ENCODE assay signal across 12 mouse cellular contexts in genomic region chr8:118749191-118749590, GRCm38 (mm10).
A peak's percentile ranks its signal among the peaks of the same experiment; 100 is the strongest.
DNase-seq lines count a peak whose midpoint lies in the region.
"Had no signal": no experiment of that assay in that cellular context is flagged by ENCODE, and none has a peak within 500 bp of the region (broad histone marks: within the 10 kb centered on the region; RNA-seq: fewer than 3 reads in every experiment).

No protein-coding gene starts in this region.

- intact Hi-C loops in heart, postnatal 25 days (cut with DNase I) = no loop called here
- intact Hi-C loops in left cerebral cortex, postnatal 4 days (cut with DNase I) = no loop called here
- intact Hi-C loops in left cerebral cortex, postnatal 36 days (cut with DNase I) = no loop called here

- DNase-seq in heart, adult 11 months = peak; percentile 76
- DNase-seq in heart, postnatal 25 days (ENCODE audit: low spot score) = no peak
- DNase-seq in left cerebral cortex, postnatal 4 days = peak; percentile 51
- no peak for DNase-seq in left cerebral cortex, postnatal 36 days (ENCODE audit: low spot score in 2 of 2)
- peak; percentile 79 to 81 for DNase-seq in cerebellum, adult 18-20 months
- DNase-seq in cerebellum, postnatal 14 days = peak; percentile 93 to 94
- DNase-seq in neural tube, embryonic 10.5 days (ENCODE audit: extremely low spot score, low spot score) = no peak
- no peak for DNase-seq in layer of hippocampus, adult 9-10 months (ENCODE audit: low spot score)
- DNase-seq: adrenal gland, postnatal 36 days; lung, postnatal 36 days; thymus, adult 18-20 months; thymus, postnatal 4 days had no signal

Comparison
In these comparisons a context has a peak if more than half of its experiments do, and no peak if none do; other contexts are left out.
1. DNase-seq: peak in heart, adult 11 months (single experiment), left cerebral cortex, postnatal 4 days (single experiment), cerebellum, adult 18-20 months (2 of 2) and cerebellum, postnatal 14 days (2 of 2); none in heart, postnatal 25 days (single experiment), left cerebral cortex, postnatal 36 days (0 of 2), neural tube, embryonic 10.5 days (single experiment) and layer of hippocampus, adult 9-10 months (single experiment).